Mouse (Mus musculus): Measurements from ENCODE around the gene Rad51b. TPM values are rescaled to one million over a fixed set of nuclear protein-coding genes. Genes with fewer than 3 reads are reported as not detected.

The Rad51b gene
- polyA plus RNA-seq, 1 experiment from 2014 or later: 4.3 TPM

- no peak overlapping the region for H3K4me2 ChIP-seq
- no peak overlapping the region for H3K9ac ChIP-seq
- no peak overlapping the region for H3K4me3 ChIP-seq (replicated peaks)
- no peak for ATAC-seq (ENCODE audit: insufficient read depth)
- no peaks in the 10 kb centered on the region for H3K27me3 ChIP-seq
- H3K9me3 ChIP-seq (replicated peaks): no peaks in the 10 kb centered on the region
- 52% methylated on average over 5 of the region's 5 CpGs for WGBS (ENCODE audit: insufficient replicate concordance)
- H3K36me3 ChIP-seq (replicated peaks): no peaks in the 10 kb centered on the region
- H3K27ac ChIP-seq (replicated peaks): no peak overlapping the region
- peaks cover 9% of the 10 kb centered on the region for H3K4me1 ChIP-seq (replicated peaks)
Observed at GRCm38 (mm10) chr12:79850021-79850420, 552.9 kb downstream of the Rad51b start.

DNA sequence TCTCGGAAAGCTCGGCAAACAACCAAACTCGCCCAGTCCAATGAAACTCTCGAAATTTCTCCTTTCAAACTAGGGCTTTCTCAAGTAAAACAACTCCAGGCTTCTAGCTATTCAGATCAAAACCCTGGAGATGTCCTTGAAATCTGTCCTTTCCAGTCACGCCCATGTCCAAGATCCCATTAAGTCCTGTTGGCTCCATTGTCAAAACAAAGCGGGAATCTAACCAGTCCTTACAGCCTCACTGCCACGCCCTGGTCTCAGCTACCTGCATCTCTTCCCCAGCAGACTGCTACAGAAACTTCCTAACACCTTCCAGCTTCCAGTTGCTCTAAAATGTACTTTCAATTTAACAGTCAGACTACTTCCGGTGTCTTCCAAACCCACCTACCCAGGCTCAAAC, 554.8 kb downstream of the Rad51b start:
- 72% methylated on average over 8 of the region's 8 CpGs for WGBS (ENCODE audit: insufficient replicate concordance)
- no peak overlapping the region for H3K27ac ChIP-seq (replicated peaks)

DNA sequence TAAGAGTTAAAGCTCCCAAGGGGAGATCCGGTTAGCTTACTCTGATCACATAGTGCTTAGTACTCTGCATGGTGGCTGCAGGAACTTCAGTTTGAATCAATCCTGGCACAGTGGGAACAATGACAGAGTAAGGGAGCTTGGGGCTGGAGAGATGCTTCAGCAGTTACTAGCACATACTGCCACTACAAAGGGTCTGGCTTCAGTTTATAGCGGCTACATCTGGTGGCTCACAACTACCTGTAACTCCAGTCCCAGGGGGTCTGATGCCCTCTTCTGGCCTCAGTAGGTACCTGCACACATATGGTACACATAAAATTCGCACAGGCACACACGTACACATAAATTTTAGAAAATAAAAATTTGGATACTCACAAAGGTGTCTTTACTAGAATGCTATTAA, 555.5 kb downstream of the Rad51b start:
- Histone ChIP-seq H3K4me2 (no peak overlapping the region), H3K27me3 (no peaks in the 10 kb centered on the region), H3K27ac (replicated peaks) (no peak overlapping the region), H3K36me3 (replicated peaks) (no peaks in the 10 kb centered on the region), H3K9me3 (replicated peaks) (no peaks in the 10 kb centered on the region), H3K4me1 (replicated peaks) (peaks cover 18% of the 10 kb centered on the region), H3K4me3 (replicated peaks) (no peak overlapping the region), H3K9ac (no peak overlapping the region)
- ATAC-seq (ENCODE audit: insufficient read depth): no peak
- 83% methylated on average over 4 of the region's 4 CpGs for WGBS (ENCODE audit: insufficient replicate concordance)

More for the DNA sequence above, 554.8 kb downstream of the Rad51b start:
- Histone ChIP-seq H3K36me3 (replicated peaks) (no peaks in the 10 kb centered on the region), H3K9me3 (replicated peaks) (no peaks in the 10 kb centered on the region), H3K4me2 (no peak overlapping the region), H3K4me1 (replicated peaks) (peaks cover 17% of the 10 kb centered on the region), H3K9ac (no peak overlapping the region), H3K4me3 (replicated peaks) (no peak overlapping the region), H3K27me3 (no peaks in the 10 kb centered on the region)
- ATAC-seq (ENCODE audit: insufficient read depth): no peak

DNA sequence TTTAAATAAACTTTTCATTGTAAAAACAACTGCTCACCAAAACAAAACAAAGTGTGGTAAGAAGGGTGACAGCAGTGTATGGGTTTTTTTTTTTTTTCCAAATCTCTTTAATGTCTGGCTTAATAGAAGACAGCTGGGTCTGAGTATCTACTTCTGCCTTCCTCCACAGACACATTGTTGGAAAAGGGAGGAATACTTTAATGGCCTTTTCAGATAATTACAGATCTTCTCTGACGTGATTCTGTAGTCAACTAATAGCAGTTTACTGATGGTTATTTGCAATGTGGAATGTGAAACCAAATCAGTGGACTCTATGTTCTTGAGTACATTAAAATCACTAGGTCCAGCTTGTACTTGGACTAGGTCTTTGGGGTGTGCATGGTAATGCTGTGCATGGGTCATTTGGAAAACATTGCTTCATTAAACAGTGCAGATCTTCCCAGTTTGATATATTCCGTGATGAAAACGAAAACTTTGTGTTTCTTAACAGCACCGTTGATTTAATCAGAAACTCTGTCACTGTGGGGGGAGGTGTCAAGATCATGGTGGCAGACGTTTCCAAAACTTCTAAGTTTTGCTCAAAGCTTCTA, 556.9 kb downstream of the Rad51b start:
- Histone ChIP-seq H3K9ac (no peak overlapping the region), H3K27me3 (no peaks in the 10 kb centered on the region), H3K4me3 (replicated peaks) (no peak overlapping the region), H3K27ac (replicated peaks) (no peak overlapping the region), H3K4me2 (no peak overlapping the region), H3K36me3 (replicated peaks) (no peaks in the 10 kb centered on the region), H3K9me3 (replicated peaks) (no peaks in the 10 kb centered on the region), H3K4me1 (replicated peaks) (peaks cover 18% of the 10 kb centered on the region)
- WGBS (ENCODE audit: insufficient replicate concordance): 23% methylated on average over 5 of the region's 5 CpGs
- ATAC-seq (ENCODE audit: insufficient read depth): no peak

- no peak for ATAC-seq (ENCODE audit: insufficient read depth)
- Histone ChIP-seq H3K4me1 (replicated peaks) (peaks cover 22% of the 10 kb centered on the region), H3K27me3 (no peaks in the 10 kb centered on the region), H3K9me3 (replicated peaks) (no peaks in the 10 kb centered on the region), H3K27ac (replicated peaks) (no peak overlapping the region), H3K4me2 (no peak overlapping the region), H3K9ac (no peak overlapping the region), H3K4me3 (replicated peaks) (no peak overlapping the region), H3K36me3 (replicated peaks) (no peaks in the 10 kb centered on the region)
- 52% methylated on average over 2 of the region's 2 CpGs for WGBS (ENCODE audit: insufficient replicate concordance)
Observed at GRCm38 (mm10) chr12:79854507-79854906, 557.4 kb downstream of the Rad51b start.

DNA sequence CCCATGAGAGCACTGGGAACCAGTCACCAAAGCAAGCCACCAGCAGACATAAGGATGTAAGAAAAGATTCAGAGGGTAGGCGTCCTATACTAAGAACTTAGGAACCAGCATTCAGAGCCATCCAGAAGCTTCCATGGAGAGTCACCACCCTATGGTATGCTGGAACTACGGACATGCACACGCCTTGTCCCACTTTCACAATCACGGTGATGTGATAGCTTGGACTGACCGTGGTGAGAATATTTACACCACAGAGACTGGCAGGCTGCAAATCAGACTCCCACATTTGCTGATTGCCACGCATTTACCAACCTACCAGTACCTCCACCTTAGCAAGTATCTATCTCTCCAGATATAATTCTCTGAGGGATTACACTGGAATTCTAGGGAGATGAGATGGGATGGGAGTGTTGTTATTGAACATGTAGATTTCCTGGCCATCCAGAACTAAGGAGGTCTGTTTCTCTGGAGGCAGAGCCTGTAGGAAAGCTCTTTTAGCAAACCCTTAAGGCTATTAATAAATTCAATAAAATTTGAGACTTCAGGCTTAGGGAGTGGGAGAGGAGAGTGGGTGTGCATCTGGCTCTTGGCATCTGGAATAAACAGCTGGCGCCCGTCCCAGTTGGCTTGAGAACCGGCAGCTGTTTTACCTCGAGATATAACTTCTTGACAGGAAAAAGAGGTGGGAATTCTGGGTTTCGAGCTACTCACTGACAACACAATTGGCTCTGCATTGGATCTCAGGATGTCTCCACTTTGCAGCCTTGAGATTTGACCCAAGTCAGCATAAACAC, 559.2 kb downstream of the Rad51b start:
- peaks cover 29% of the 10 kb centered on the region for H3K4me1 ChIP-seq (replicated peaks)
- H3K27me3 ChIP-seq: no peaks in the 10 kb centered on the region
- no peaks in the 10 kb centered on the region for H3K36me3 ChIP-seq (replicated peaks)
- H3K9ac ChIP-seq: no peak overlapping the region
- no peaks in the 10 kb centered on the region for H3K9me3 ChIP-seq (replicated peaks)
- no peak overlapping the region for H3K4me2 ChIP-seq
- no peak for ATAC-seq (ENCODE audit: insufficient read depth)
- WGBS (ENCODE audit: insufficient replicate concordance): 59% methylated on average over 11 of the region's 11 CpGs
- no peak overlapping the region for H3K27ac ChIP-seq (replicated peaks)
- H3K4me3 ChIP-seq (replicated peaks): no peak overlapping the region

DNA sequence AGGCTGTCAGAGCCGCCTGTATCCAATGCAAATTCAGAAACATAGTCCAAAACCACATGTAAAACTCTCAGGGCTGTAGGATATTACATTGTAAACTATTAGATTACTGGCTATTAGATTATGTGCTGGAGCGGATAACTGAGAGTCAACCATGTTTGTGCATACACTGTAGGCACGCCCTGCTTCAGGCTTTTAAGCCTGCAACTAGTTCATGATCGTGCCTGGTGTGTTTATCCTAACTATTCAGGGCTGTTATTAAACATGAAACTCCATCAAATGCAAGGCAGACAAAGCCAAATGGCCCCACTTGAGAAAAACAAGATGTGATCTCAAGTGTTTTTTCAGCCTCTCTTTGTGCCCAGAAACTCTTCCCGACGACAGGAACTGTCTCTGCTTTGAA, 560.6 kb downstream of the Rad51b start:
- Histone ChIP-seq H3K9ac (no peak overlapping the region), H3K4me2 (no peak overlapping the region), H3K36me3 (replicated peaks) (no peaks in the 10 kb centered on the region), H3K9me3 (replicated peaks) (no peaks in the 10 kb centered on the region), H3K27me3 (no peaks in the 10 kb centered on the region), H3K4me1 (replicated peaks) (peaks cover 29% of the 10 kb centered on the region), H3K27ac (replicated peaks) (no peak overlapping the region), H3K4me3 (replicated peaks) (no peak overlapping the region)
- ATAC-seq (ENCODE audit: insufficient read depth): no peak
- WGBS (ENCODE audit: insufficient replicate concordance): 66% methylated on average over 6 of the region's 6 CpGs

- no peaks in the 10 kb centered on the region for H3K36me3 ChIP-seq (replicated peaks)
- no peak overlapping the region for H3K9ac ChIP-seq
- H3K27me3 ChIP-seq: no peaks in the 10 kb centered on the region
- 66% methylated on average over 11 of the region's 11 CpGs for WGBS (ENCODE audit: insufficient replicate concordance)
- no peak overlapping the region for H3K4me2 ChIP-seq
- ATAC-seq (ENCODE audit: insufficient read depth): no peak
- H3K4me3 ChIP-seq (replicated peaks): no peak overlapping the region
- peaks cover 29% of the 10 kb centered on the region for H3K4me1 ChIP-seq (replicated peaks)
- no peaks in the 10 kb centered on the region for H3K9me3 ChIP-seq (replicated peaks)
- H3K27ac ChIP-seq (replicated peaks): no peak overlapping the region
Observed at GRCm38 (mm10) chr12:79858336-79858735, 561.3 kb downstream of the Rad51b start.

- H3K4me2 ChIP-seq: no peak overlapping the region
- ATAC-seq (ENCODE audit: insufficient read depth): no peak
- no peaks in the 10 kb centered on the region for H3K27me3 ChIP-seq
- H3K4me1 ChIP-seq (replicated peaks): peaks cover 25% of the 10 kb centered on the region
- WGBS (ENCODE audit: insufficient replicate concordance): 40% methylated on average over 14 of the region's 14 CpGs
- H3K27ac ChIP-seq (replicated peaks): no peak overlapping the region
- no peaks in the 10 kb centered on the region for H3K36me3 ChIP-seq (replicated peaks)
- H3K9me3 ChIP-seq (replicated peaks): no peaks in the 10 kb centered on the region
- no peak overlapping the region for H3K9ac ChIP-seq
- H3K4me3 ChIP-seq (replicated peaks): no peak overlapping the region
Observed at GRCm38 (mm10) chr12:79859354-79860247, 562.5 kb downstream of the Rad51b start.

DNA sequence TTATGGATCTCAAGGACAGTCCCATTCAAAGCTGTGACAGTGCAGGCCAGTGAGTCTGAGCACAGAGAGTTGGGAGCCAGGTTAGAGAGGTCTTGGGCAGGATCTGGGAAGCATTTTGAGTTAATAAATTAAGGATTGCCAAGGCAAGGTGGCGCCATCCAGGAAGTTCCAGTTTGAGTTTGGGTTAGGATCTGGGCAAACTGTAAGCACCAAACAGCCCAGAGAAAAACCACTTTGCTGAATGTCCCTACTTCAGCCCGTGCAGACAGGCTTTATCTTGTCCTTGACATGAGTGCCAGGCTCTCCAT, 563.1 kb downstream of the Rad51b start:
- H3K9ac ChIP-seq: no peak overlapping the region
- ATAC-seq (ENCODE audit: insufficient read depth): no peak
- WGBS (ENCODE audit: insufficient replicate concordance): 24% methylated on average over 2 of the region's 2 CpGs

More for the DNA sequence above, 563.1 kb downstream of the Rad51b start:
- H3K4me1 ChIP-seq (replicated peaks): peaks cover 19% of the 10 kb centered on the region
- H3K27ac ChIP-seq (replicated peaks): no peak overlapping the region
- H3K27me3 ChIP-seq: no peaks in the 10 kb centered on the region
- no peaks in the 10 kb centered on the region for H3K9me3 ChIP-seq (replicated peaks)
- no peak overlapping the region for H3K4me2 ChIP-seq
- H3K36me3 ChIP-seq (replicated peaks): no peaks in the 10 kb centered on the region
- no peak overlapping the region for H3K4me3 ChIP-seq (replicated peaks)
